Mouse (Mus musculus) common myeloid progenitor, adult 5-6 weeks (primary cell): ENCODE measurements around the gene Klra6. TPM values are rescaled to one million over a fixed set of nuclear protein-coding genes. Genes with fewer than 3 reads are reported as not detected.
"Not testable (repeated sequence)": the region's sequence is repeated elsewhere in the genome, so short reads cannot be mapped to it uniquely, and the experiment has no call there.

Experiments used
- ATAC-seq: replicated peaks from 2 replicates; pipeline ENCODE4 v1.8.0; 2016; ENCODE audit warnings: low read depth, mild to moderate bottlenecking, moderate TSS enrichment, inconsistent platforms; ENCODE audit not compliant: poor library complexity, severe bottlenecking
- total RNA-seq: library from RNA; stranded (forward); fragments of 200-1000, 187-1606 nt; gene quantifications from 2 replicates; pipeline ENCODE4 v1.2.3, GENCODE M21; 2017

Gene Klra6
- total RNA-seq: not detected in 2 replicates

GRCm38 (mm10) chr6:130026854-130027253 lies at the start of gene Klra6:
Gene Klra6 (minus strand): TSS chr6:130026954.
- ATAC-seq: no peak

- not testable (repeated sequence) for ATAC-seq
Observed at GRCm38 (mm10) chr6:130067171-130067570, 40.4 kb upstream of the Klra6 start, which contains the start of gene Klra4. Gene Klra4 (minus strand): TSS chr6:130067271.

DNA sequence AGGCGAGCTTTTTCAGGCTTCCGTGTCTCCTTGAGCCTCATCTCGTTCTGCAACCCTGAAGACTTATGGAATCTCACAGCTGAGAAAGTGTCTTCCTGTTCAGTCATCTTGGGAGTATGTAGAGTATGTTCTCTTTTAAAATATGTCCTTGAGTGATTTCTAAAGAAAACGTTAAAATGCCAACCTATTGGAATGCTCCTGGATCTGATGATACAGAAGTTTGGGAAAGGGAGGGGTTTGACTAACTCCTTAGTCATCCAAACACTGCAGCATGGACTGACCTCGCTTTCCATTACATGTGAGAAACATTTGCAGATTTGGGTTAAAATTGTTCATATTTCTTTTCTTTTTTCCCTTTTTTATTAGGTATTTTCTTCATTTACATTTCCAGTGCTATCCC lies 38.4 kb upstream of the Klra6 start:
- no peak for ATAC-seq

DNA sequence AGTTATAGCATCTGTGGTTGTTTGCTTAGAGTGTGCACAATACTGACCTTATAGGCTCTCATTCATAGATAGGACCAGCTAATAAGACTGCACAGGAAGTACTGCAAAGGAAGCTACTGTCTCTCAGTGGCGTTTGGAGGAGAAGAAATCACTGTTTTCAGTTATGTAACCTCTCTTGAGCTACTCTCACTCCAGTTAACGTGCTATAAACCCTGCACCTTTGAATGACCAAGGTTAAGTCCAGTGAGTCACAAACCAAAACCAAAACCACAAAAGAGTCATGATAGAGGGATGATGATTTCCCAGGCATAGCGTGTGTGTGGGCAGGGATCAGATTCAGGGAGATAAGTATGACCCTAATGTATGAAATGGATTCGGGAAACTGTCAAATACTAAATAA lies 8.4 kb upstream of the Klra6 start:
- 0 out of 2 replicates have a peak, but pooled peaks have one; percentile 22 for ATAC-seq

GRCm38 (mm10) chr6:130031493-130032089 lies 4.8 kb upstream of the Klra6 start:
- ATAC-seq: peak; percentile 67

Other genes with a start within 250 kb of the Klra6 start
- gene Gm156, start 242.7 kb downstream of the Klra6 start, total RNA-seq: not detected in 2 replicates
- not detected in 2 replicates for gene Gm17631, start 164.3 kb downstream of the Klra6 start, total RNA-seq
- not detected in 2 replicates for gene Klra17, start 150.3 kb downstream of the Klra6 start, total RNA-seq
- not detected in 2 replicates for gene Klra5, start 109.3 kb downstream of the Klra6 start, total RNA-seq
- gene Klra4, start 40.3 kb upstream of the Klra6 start, total RNA-seq: not detected in 2 replicates
- gene Klra8, start 102.9 kb upstream of the Klra6 start, total RNA-seq: not detected in 2 replicates
- gene Klra9, start 166.2 kb upstream of the Klra6 start, total RNA-seq: not detected in 2 replicates
- gene Klra7, start 206.4 kb upstream of the Klra6 start, total RNA-seq: 0.37 TPM in 1 of 2 replicates, not detected in the other